Mouse (Mus musculus) intestine, embryonic 15.5 days (tissue): ENCODE data around the gene Fig4. TPM values are rescaled to one million over a fixed set of nuclear protein-coding genes. Genes with fewer than 3 reads are reported as not detected.
A peak's percentile ranks its signal among the peaks of the same experiment; 100 is the strongest.

Source experiments
- ATAC-seq: fragments of 200-750 bp; cut with Nextera tagmentation; 2 replicates; pipeline ENCODE4 v1.8.0; 2017; ENCODE audit warnings: moderate TSS enrichment, moderate library complexity
- H3K27ac ChIP-seq: fragments of 300-500 bp; sonication (generic); 2 replicates; pipeline ENCODE4 v1.5.1; 2015; ENCODE audit warnings: mild to moderate bottlenecking, inconsistent platforms
- H3K27me3 ChIP-seq: fragments of 300-500 bp; sonication (generic); replicated peaks from 2 replicates; pipeline ENCODE4 v1.6.1; 2015; ENCODE audit warnings: inconsistent platforms
- H3K36me3 ChIP-seq: fragments of 300-500 bp; sonication (generic); 2 replicates; pipeline ENCODE4 v1.6.1; 2015; ENCODE audit warnings: inconsistent platforms
- H3K4me1 ChIP-seq: fragments of 300-500 bp; sonication (generic); replicated peaks from 2 replicates; pipeline ENCODE4 v1.6.1; 2015; ENCODE audit warnings: inconsistent platforms
- H3K4me2 ChIP-seq: fragments of 300-500 bp; sonication (generic); replicated peaks from 2 replicates; pipeline ENCODE4 v1.6.1; 2015; ENCODE audit warnings: mild to moderate bottlenecking, inconsistent platforms
- H3K4me3 ChIP-seq: fragments of 300-500 bp; sonication (generic); replicated peaks from 2 replicates; pipeline ENCODE4 v1.5.1; 2015; ENCODE audit warnings: inconsistent platforms
- H3K9ac ChIP-seq: fragments of 300-500 bp; sonication (generic); 2 replicates; pipeline ENCODE4 v1.6.1; 2015; ENCODE audit warnings: inconsistent platforms
- H3K9me3 ChIP-seq: fragments of 300-500 bp; sonication (generic); 2 replicates; pipeline ENCODE4 v1.6.1; 2016; ENCODE audit warnings: inconsistent platforms
- WGBS: fragments of 180-500 bp; shearing (Covaris S2); methylation state at CpG from one replicate; pipeline ENCODE4 v1.1.7; 2015; 5-methylcytosine and 5-hydroxymethylcytosine counted together
- polyA plus RNA-seq: library from polyadenylated mRNA; unstranded; fragments of >200 nt; fragmentation: Nextera tagmentation; extraction: Ambion mirVana; gene quantifications from 2 replicates; pipeline ENCODE4 v1.2.1, GENCODE M21; 2015

Gene Fig4
- polyA plus RNA-seq, 1 experiment from 2014 or later, result 20.2 TPM

GRCm38 (mm10) chr10:41204637-41205315 lies 98.3 kb downstream of the Fig4 start:
- H3K9me3 ChIP-seq, result no peaks in the 10 kb centered on the region
- no peak overlapping the region for H3K4me3 ChIP-seq
- peak; percentile 83; the same call in 1 of the 2 replicates for ATAC-seq
- no peaks in the 10 kb centered on the region for H3K4me1 ChIP-seq
- no peaks in the 10 kb centered on the region for H3K36me3 ChIP-seq
- WGBS, result 56% methylated on average over 11 of the region's 11 CpGs
- H3K27ac ChIP-seq, result no peak overlapping the region
- H3K4me2 ChIP-seq, result no peak overlapping the region
- H3K9ac ChIP-seq, result no peak overlapping the region
- H3K27me3 ChIP-seq, result no peaks in the 10 kb centered on the region

- Histone ChIP-seq H3K27ac (no peak overlapping the region), H3K27me3 (no peaks in the 10 kb centered on the region), H3K4me3 (no peak overlapping the region), H3K9me3 (no peaks in the 10 kb centered on the region), H3K36me3 (no peaks in the 10 kb centered on the region), H3K4me1 (no peaks in the 10 kb centered on the region), H3K9ac (no peak overlapping the region), H3K4me2 (no peak overlapping the region)
- no peak for ATAC-seq
- 25% methylated on average over 5 of the region's 5 CpGs for WGBS
Observed at GRCm38 (mm10) chr10:41204191-41204590, 98.9 kb downstream of the Fig4 start.

- no peak overlapping the region for H3K9ac ChIP-seq
- H3K27me3 ChIP-seq, result no peaks in the 10 kb centered on the region
- H3K4me1 ChIP-seq, result no peaks in the 10 kb centered on the region
- no peaks in the 10 kb centered on the region for H3K9me3 ChIP-seq
- no peak overlapping the region for H3K4me2 ChIP-seq
- no peak overlapping the region for H3K27ac ChIP-seq
- H3K4me3 ChIP-seq, result no peak overlapping the region
- H3K36me3 ChIP-seq, result no peaks in the 10 kb centered on the region
- WGBS, result 70% methylated on average over 6 of the region's 6 CpGs
- ATAC-seq, result no peak
Observed at GRCm38 (mm10) chr10:41198719-41199118, 104.3 kb downstream of the Fig4 start.

GRCm38 (mm10) chr10:41197788-41198187 lies 105.3 kb downstream of the Fig4 start:
- Histone ChIP-seq H3K4me2 (no peak overlapping the region), H3K27me3 (no peaks in the 10 kb centered on the region), H3K9ac (no peak overlapping the region), H3K4me3 (no peak overlapping the region), H3K27ac (no peak overlapping the region), H3K9me3 (no peaks in the 10 kb centered on the region), H3K4me1 (no peaks in the 10 kb centered on the region), H3K36me3 (no peaks in the 10 kb centered on the region)
- no peak for ATAC-seq
- WGBS, result 90% methylated on average over 5 of the region's 5 CpGs

GRCm38 (mm10) chr10:41196295-41196694 lies 106.8 kb downstream of the Fig4 start:
- Histone ChIP-seq H3K36me3 (no peaks in the 10 kb centered on the region), H3K4me1 (no peaks in the 10 kb centered on the region)
- no peak for ATAC-seq

GRCm38 (mm10) chr10:41189392-41189791 lies 113.7 kb downstream of the Fig4 start:
- H3K36me3 ChIP-seq, result no peaks in the 10 kb centered on the region
- no peak overlapping the region for H3K27ac ChIP-seq
- no peaks in the 10 kb centered on the region for H3K9me3 ChIP-seq
- H3K27me3 ChIP-seq, result no peaks in the 10 kb centered on the region
- ATAC-seq, result peak; percentile 36; the same call in 1 of the 2 replicates
- H3K9ac ChIP-seq, result no peak overlapping the region
- no peak overlapping the region for H3K4me3 ChIP-seq
- H3K4me2 ChIP-seq, result no peak overlapping the region
- H3K4me1 ChIP-seq, result no peaks in the 10 kb centered on the region
- 69% methylated on average over 3 of the region's 3 CpGs for WGBS

More at GRCm38 (mm10) chr10:41196295-41196694, 106.8 kb downstream of the Fig4 start:
- WGBS, result 74% methylated on average over 4 of the region's 4 CpGs
- H3K4me3 ChIP-seq, result no peak overlapping the region
- no peaks in the 10 kb centered on the region for H3K9me3 ChIP-seq
- H3K9ac ChIP-seq, result no peak overlapping the region
- no peak overlapping the region for H3K27ac ChIP-seq
- H3K4me2 ChIP-seq, result no peak overlapping the region
- H3K27me3 ChIP-seq, result no peaks in the 10 kb centered on the region

GRCm38 (mm10) chr10:41183975-41184374 lies 119.1 kb downstream of the Fig4 start:
- no peak overlapping the region for H3K27ac ChIP-seq
- H3K27me3 ChIP-seq, result no peaks in the 10 kb centered on the region
- no peaks in the 10 kb centered on the region for H3K4me1 ChIP-seq
- H3K4me2 ChIP-seq, result no peak overlapping the region
- ATAC-seq, result no peak
- H3K9me3 ChIP-seq, result no peaks in the 10 kb centered on the region
- no peaks in the 10 kb centered on the region for H3K36me3 ChIP-seq
- H3K9ac ChIP-seq, result no peak overlapping the region
- 82% methylated on average over 3 of the region's 3 CpGs for WGBS
- no peak overlapping the region for H3K4me3 ChIP-seq

GRCm38 (mm10) chr10:41182644-41183043 lies 120.4 kb downstream of the Fig4 start:
- no peak for ATAC-seq
- Histone ChIP-seq H3K4me3 (no peak overlapping the region), H3K4me1 (no peaks in the 10 kb centered on the region), H3K27me3 (no peaks in the 10 kb centered on the region), H3K9ac (no peak overlapping the region), H3K36me3 (no peaks in the 10 kb centered on the region), H3K27ac (no peak overlapping the region), H3K9me3 (no peaks in the 10 kb centered on the region), H3K4me2 (no peak overlapping the region)
- 32% methylated on average over 6 of the region's 6 CpGs for WGBS

GRCm38 (mm10) chr10:41166141-41166540 lies 136.9 kb downstream of the Fig4 start:
- 90% methylated on average over 5 of the region's 5 CpGs for WGBS

GRCm38 (mm10) chr10:41163108-41163507 lies 140.0 kb downstream of the Fig4 start:
- no peak for ATAC-seq
- no peaks in the 10 kb centered on the region for H3K4me1 ChIP-seq

More at GRCm38 (mm10) chr10:41166141-41166540, 136.9 kb downstream of the Fig4 start:
- ATAC-seq, result no peak
- Histone ChIP-seq H3K4me1 (no peaks in the 10 kb centered on the region), H3K27ac (no peak overlapping the region), H3K9ac (no peak overlapping the region), H3K27me3 (no peaks in the 10 kb centered on the region), H3K36me3 (no peaks in the 10 kb centered on the region), H3K4me3 (no peak overlapping the region), H3K4me2 (no peak overlapping the region), H3K9me3 (no peaks in the 10 kb centered on the region)

GRCm38 (mm10) chr10:41157296-41157695 lies 145.8 kb downstream of the Fig4 start:
- Histone ChIP-seq H3K4me2 (no peak overlapping the region), H3K27ac (no peak overlapping the region), H3K9ac (no peak overlapping the region), H3K4me1 (no peaks in the 10 kb centered on the region), H3K9me3 (no peaks in the 10 kb centered on the region), H3K27me3 (no peaks in the 10 kb centered on the region), H3K36me3 (no peaks in the 10 kb centered on the region), H3K4me3 (no peak overlapping the region)
- 86% methylated on average over 2 of the region's 2 CpGs for WGBS
- ATAC-seq, result no peak

More at GRCm38 (mm10) chr10:41163108-41163507, 140.0 kb downstream of the Fig4 start:
- Histone ChIP-seq H3K4me2 (no peak overlapping the region), H3K9me3 (no peaks in the 10 kb centered on the region), H3K27ac (no peak overlapping the region), H3K27me3 (no peaks in the 10 kb centered on the region), H3K9ac (no peak overlapping the region), H3K4me3 (no peak overlapping the region), H3K36me3 (no peaks in the 10 kb centered on the region)
- WGBS, result 72% methylated on average over 2 of the region's 2 CpGs

GRCm38 (mm10) chr10:41156693-41157092 lies 146.4 kb downstream of the Fig4 start:
- Histone ChIP-seq H3K27ac (no peak overlapping the region), H3K27me3 (no peaks in the 10 kb centered on the region), H3K9me3 (no peaks in the 10 kb centered on the region), H3K36me3 (no peaks in the 10 kb centered on the region), H3K4me2 (no peak overlapping the region), H3K9ac (no peak overlapping the region), H3K4me3 (no peak overlapping the region), H3K4me1 (no peaks in the 10 kb centered on the region)
- no peak for ATAC-seq
- WGBS, result 32% methylated on average over 1 of the region's 1 CpGs

GRCm38 (mm10) chr10:41153229-41153750 lies 149.8 kb downstream of the Fig4 start:
- H3K9ac ChIP-seq, result no peak overlapping the region
- H3K4me2 ChIP-seq, result no peak overlapping the region
- H3K4me3 ChIP-seq, result no peak overlapping the region
- no peak for ATAC-seq
- no peaks in the 10 kb centered on the region for H3K27me3 ChIP-seq
- no peak overlapping the region for H3K27ac ChIP-seq
- no peaks in the 10 kb centered on the region for H3K36me3 ChIP-seq
- 87% methylated on average over 5 of the region's 5 CpGs for WGBS
- no peaks in the 10 kb centered on the region; the same call in 1 of the 2 replicates for H3K4me1 ChIP-seq
- no peaks in the 10 kb centered on the region for H3K9me3 ChIP-seq
